In the genomic region with DNA sequence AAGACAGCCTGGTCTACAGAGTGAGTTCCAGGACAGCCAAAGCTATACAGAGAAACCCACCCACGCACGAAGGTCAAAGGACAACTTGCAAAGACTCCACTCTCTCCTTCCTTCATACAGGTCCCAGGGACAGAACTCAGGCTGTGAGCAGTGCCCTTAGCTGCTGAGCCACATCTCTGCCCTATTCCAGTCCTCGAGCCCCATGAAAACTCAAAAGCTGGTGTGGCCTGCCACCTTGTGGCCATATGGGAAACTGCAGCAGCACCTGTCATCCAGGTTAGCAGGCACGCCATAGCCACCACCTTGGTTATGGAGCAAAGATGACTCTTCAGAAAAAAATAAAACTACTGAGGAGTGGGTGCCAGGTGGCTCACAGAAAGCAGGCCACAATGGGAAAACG, we compare ENCODE assay signal across 9 mouse cellular contexts. TPM values are rescaled to one million over a fixed set of nuclear protein-coding genes. Genes with fewer than 3 reads are reported as not detected.
A peak's percentile ranks its signal among the peaks of the same experiment; 100 is the strongest.
DNase-seq lines count a peak whose midpoint lies in the region; ATAC-seq and TF ChIP-seq lines count a peak whose summit lies in the region.
"Had no signal": no experiment of that assay in that cellular context is flagged by ENCODE, and none has a peak within 500 bp of the region (broad histone marks: within the 10 kb centered on the region; RNA-seq: fewer than 3 reads in every experiment).

No protein-coding gene starts in this region.

- no peak overlapping the region for H3K27ac ChIP-seq in ES-Bruce4 (ENCODE audit: insufficient read depth, low read length)
- no peak overlapping the region for H3K27ac ChIP-seq in forebrain, embryonic 14.5 days (ENCODE audit: low read depth, low read length)

- no peaks in the 10 kb centered on the region for H3K27me3 ChIP-seq in ES-Bruce4 (ENCODE audit: control insufficient read depth, insufficient read depth, low read length, poor library complexity, severe bottlenecking)
- H3K27me3 ChIP-seq in forebrain, embryonic 14.5 days (replicated peaks; ENCODE audit: control insufficient read depth, insufficient read depth, low read length) = no peaks in the 10 kb centered on the region

- H3K4me3 ChIP-seq in ES-Bruce4 (ENCODE audit: low read depth, low read length) = no peak overlapping the region
- H3K4me3 ChIP-seq in forebrain, embryonic 14.5 days (ENCODE audit: low read depth, low read length) = no peak overlapping the region

- H3K9me3 ChIP-seq in ES-Bruce4 (replicated peaks; ENCODE audit: control insufficient read depth, insufficient read depth, low read length, poor library complexity, severe bottlenecking) = no peaks in the 10 kb centered on the region
- H3K9me3 ChIP-seq in forebrain, embryonic 14.5 days (replicated peaks; ENCODE audit: control insufficient read depth, low read length) = no peaks in the 10 kb centered on the region

- peak; percentile 96 for TF ChIP-seq CTCF in ES-Bruce4 (IDR thresholded peaks at IDR 0.05; ENCODE audit: low read depth, low read length)

- WGBS in forebrain, embryonic 14.5 days = 24% methylated on average over 5 of the region's 5 CpGs

- no peak for TF ChIP-seq POLR2A in ES-Bruce4 (IDR thresholded peaks at IDR 0.05; ENCODE audit: insufficient read depth, low read length)

- no peak overlapping the region for H3K4me2 ChIP-seq in forebrain, embryonic 14.5 days (ENCODE audit: low read length)

- H3K4me1 ChIP-seq in ES-Bruce4 (ENCODE audit: control insufficient read depth, insufficient read depth, low read length) = peaks cover 2% of the 10 kb centered on the region
- H3K4me1 ChIP-seq in forebrain, embryonic 14.5 days (ENCODE audit: control insufficient read depth, insufficient read depth, low read length) = no peaks in the 10 kb centered on the region

- peaks cover 18% of the 10 kb centered on the region for H3K36me3 ChIP-seq in ES-Bruce4 (ENCODE audit: control insufficient read depth, insufficient read depth, low read length, poor library complexity, severe bottlenecking)
- H3K36me3 ChIP-seq in forebrain, embryonic 14.5 days (ENCODE audit: control insufficient read depth, insufficient read depth, low read length) = peaks cover 9% of the 10 kb centered on the region

- peak; percentile 37; the same call in 1 of the 2 replicates for ATAC-seq in cerebellum, adult (ENCODE audit: insufficient number of reproducible peaks, low FRiP score, low TSS enrichment)
- ATAC-seq in forebrain, embryonic 14.5 days = peak; percentile 87
- peak; percentile 76 for ATAC-seq in neutrophil, adult 5-6 weeks (ENCODE audit: extremely low read depth, insufficient number of reproducible peaks, low FRiP score, poor library complexity, severe bottlenecking)

- TF ChIP-seq EP300 in ES-Bruce4 (IDR thresholded peaks at IDR 0.05; ENCODE audit: insufficient read depth, low read depth, low read length) = no peak

- no peak overlapping the region for H3K9ac ChIP-seq in ES-Bruce4 (ENCODE audit: low read depth, poor library complexity, severe bottlenecking)
- H3K9ac ChIP-seq in forebrain, embryonic 14.5 days (ENCODE audit: low read length) = no peak overlapping the region

- DNase-seq in forebrain, embryonic 14.5 days (ENCODE audit: low spot score) = peak; percentile 85
- DNase-seq in heart, postnatal 4 days = peak; percentile 87
- peak; percentile 71 to 88 for DNase-seq in layer of hippocampus, adult 18-20 months (ENCODE audit: low spot score in 2 of 2)
- peak; percentile 80 for DNase-seq in lung, adult 18-20 months
- peak; percentile 70 for DNase-seq in testis, postnatal 14 days (ENCODE audit: low spot score)

RNA-seq across cellular contexts. Expression of a gene that starts 8.0 kb away (rescaled TPM):
- polyA plus RNA-seq in ES-Bruce4 (2011; ENCODE audit: insufficient read depth, insufficient read length, low read depth, missing spikeins) = 43.2 and 52.0 TPM in 2 replicates
- 42.4 and 63.9 TPM in 2 replicates for polyA plus RNA-seq in forebrain, embryonic 14.5 days (2014; fragmentation: Nextera tagmentation; extraction: Ambion mirVana)
- total RNA-seq in heart, postnatal 4 days (2021) = 10 to 100 TPM; 23.8 to 24.7 TPM
- total RNA-seq in layer of hippocampus, adult 18-20 months (2021) = 1 to 10 TPM; 2.5 to 3.1 TPM
- not detected in 2 replicates for total RNA-seq in neutrophil, adult 5-6 weeks (2017)

RNA-seq across cellular contexts. Expression of a gene that starts 12.4 kb away (rescaled TPM):
- 1.9 and 2.3 TPM in 2 replicates for polyA plus RNA-seq in ES-Bruce4 (2011; ENCODE audit: insufficient read depth, insufficient read length, low read depth, missing spikeins)
- polyA plus RNA-seq in forebrain, embryonic 14.5 days (2014; fragmentation: Nextera tagmentation; extraction: Ambion mirVana) = 0.14 and 0.19 TPM in 2 replicates
- total RNA-seq in heart, postnatal 4 days (2021) = under 1 TPM; 0.36 to 0.41 TPM
- under 1 TPM; 0.47 to 0.76 TPM for total RNA-seq in layer of hippocampus, adult 18-20 months (2021)
- 157 and 160 TPM in 2 replicates for total RNA-seq in neutrophil, adult 5-6 weeks (2017)

RNA-seq across cellular contexts. Expression of a gene that starts 15.6 kb away (rescaled TPM):
- polyA plus RNA-seq in ES-Bruce4 (2011; ENCODE audit: insufficient read depth, insufficient read length, low read depth, missing spikeins) = not detected in 2 replicates
- polyA plus RNA-seq in forebrain, embryonic 14.5 days (2014; fragmentation: Nextera tagmentation; extraction: Ambion mirVana) = 13.2 and 19.3 TPM in 2 replicates
- not detected for total RNA-seq in heart, postnatal 4 days (2021)
- 100 to 1,000 TPM; 100 to 113 TPM for total RNA-seq in layer of hippocampus, adult 18-20 months (2021)
- total RNA-seq in neutrophil, adult 5-6 weeks (2017) = not detected in 2 replicates
- total RNA-seq: gastrocnemius, postnatal 4 days had no signal

RNA-seq across cellular contexts. Expression of a gene that starts 23.9 kb away (rescaled TPM):
- 6.8 and 7.4 TPM in 2 replicates for polyA plus RNA-seq in ES-Bruce4 (2011; ENCODE audit: insufficient read depth, insufficient read length, low read depth, missing spikeins)
- 0.61 and 0.77 TPM in 2 replicates for polyA plus RNA-seq in forebrain, embryonic 14.5 days (2014; fragmentation: Nextera tagmentation; extraction: Ambion mirVana)
- under 1 TPM; 0.52 to 0.95 TPM for total RNA-seq in heart, postnatal 4 days (2021)
- 1 to 10 TPM; 1.4 to 1.9 TPM for total RNA-seq in layer of hippocampus, adult 18-20 months (2021)
- total RNA-seq in neutrophil, adult 5-6 weeks (2017) = 0.58 and 1.1 TPM in 2 replicates

RNA-seq across cellular contexts. Expression of a gene that starts 38.1 kb away (rescaled TPM):
- polyA plus RNA-seq in ES-Bruce4 (2011; ENCODE audit: insufficient read depth, insufficient read length, low read depth, missing spikeins) = 8.8 and 9.7 TPM in 2 replicates
- polyA plus RNA-seq in forebrain, embryonic 14.5 days (2014; fragmentation: Nextera tagmentation; extraction: Ambion mirVana) = 225 and 276 TPM in 2 replicates
- total RNA-seq in heart, postnatal 4 days (2021) = 1 to 10 TPM; 1.3 to 1.9 TPM
- 100 to 1,000 TPM; 609 to 650 TPM for total RNA-seq in layer of hippocampus, adult 18-20 months (2021)
- total RNA-seq in neutrophil, adult 5-6 weeks (2017) = not detected in 2 replicates

Comparison
In these comparisons a context has a peak if more than half of its experiments do, and no peak if none do; other contexts are left out.
1. ATAC-seq: peak in every context shown above with its lines; median percentile 87 in forebrain, embryonic 14.5 days; 76 in neutrophil, adult 5-6 weeks; 37 in cerebellum, adult.
2. RNA of a gene that starts 8.0 kb away (total RNA-seq): 23.8 to 24.7 TPM in heart, postnatal 4 days; 2.5 to 3.1 TPM in layer of hippocampus, adult 18-20 months and not detected in neutrophil, adult 5-6 weeks; every median in the first group is over 4 times any median in the second.
3. RNA of a gene that starts 12.4 kb away (total RNA-seq): 157 to 160 TPM in neutrophil, adult 5-6 weeks; 0.47 to 0.76 TPM in layer of hippocampus, adult 18-20 months and 0.36 to 0.41 TPM in heart, postnatal 4 days; every median in the first group is over 10 times any median in the second.
4. RNA of a gene that starts 15.6 kb away (total RNA-seq): 100 to 113 TPM in layer of hippocampus, adult 18-20 months; not detected in heart, postnatal 4 days and not detected in neutrophil, adult 5-6 weeks; every median in the first group is over 10 times any median in the second.
5. Peak in every context shown above with its lines, with median percentiles within 50 percentile points of each other: DNase-seq.